Mouse (Mus musculus) CD4-positive naive resting alpha-beta T cell, adult 76 days (primary cell): ENCODE results near the gene Ccs. TPM values are rescaled to one million over a fixed set of nuclear protein-coding genes. Genes with fewer than 3 reads are reported as not detected.

ENCODE experiments used
- total RNA-seq: library from RNA; stranded (reverse); gene quantifications from one replicate; pipeline ENCODE4 v1.2.4, GENCODE M21; 2023

Gene Ccs
- 42.2 TPM for total RNA-seq

GRCm38 (mm10) chr19:4839149-4839548 lies at the start of gene Ccs, which contains the start of gene Ccdc87:
Ccs (minus strand) TSS chr19:4839332.
Ccdc87 (plus strand) TSS chr19:4839366.

GRCm38 (mm10) chr19:4878405-4879323 lies 39.5 kb upstream of the Ccs start, which contains the start of gene Zdhhc24:
Zdhhc24 (plus strand) TSS chr19:4878668.

DNA sequence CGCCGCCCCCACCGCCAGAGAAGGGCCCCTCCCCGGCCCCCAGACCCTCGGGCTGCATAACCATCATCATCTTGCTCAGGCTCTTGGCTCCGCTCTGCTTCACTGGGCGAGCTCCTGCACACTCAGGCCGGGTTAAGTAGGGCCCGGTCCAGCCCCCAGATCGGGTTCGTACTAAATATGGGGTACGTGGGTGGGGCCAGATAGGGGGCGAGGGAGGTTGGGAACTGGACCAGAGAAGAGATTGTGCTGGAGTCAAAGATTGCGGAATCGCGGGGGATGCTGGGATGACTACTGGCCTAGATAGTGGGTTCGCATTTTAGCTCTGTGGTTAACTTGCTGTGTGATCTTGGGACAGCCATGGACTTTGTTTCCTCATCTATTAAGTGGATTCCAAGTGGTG lies 38.7 kb upstream of the Ccs start, which contains the start of gene Actn3:
Actn3 (minus strand) TSS at position 125 of the 400 bp plus-strand sequence.

GRCm38 (mm10) chr19:4854552-4855469 lies 15.7 kb upstream of the Ccs start, which contains the start of gene Ctsf:
Ctsf (plus strand) TSS chr19:4855130.

GRCm38 (mm10) chr19:4811063-4811908 lies 27.8 kb downstream of the Ccs start, which contains the start of the genes Gm21992 and Rbm14:
Gm21992 (minus strand) TSS chr19:4811612.
Rbm14 (minus strand) TSS chr19:4811634.

GRCm38 (mm10) chr19:4793831-4794422 lies 45.2 kb downstream of the Ccs start, which contains the start of gene Rbm4:
Rbm4 (minus strand) TSS chr19:4793901.

Other genes with a start within 250 kb of the Ccs start
- gene Lrfn4, start 223.7 kb downstream of the Ccs start, total RNA-seq = 0.50 TPM
- 43.7 TPM for gene Rce1, start 213.7 kb downstream of the Ccs start, total RNA-seq
- not detected for gene Gm960, start 140.7 kb downstream of the Ccs start, total RNA-seq
- not detected for gene Sptbn2, start 128.2 kb downstream of the Ccs start, total RNA-seq
- 27.9 TPM for gene Rbm4b, start 82.8 kb downstream of the Ccs start, total RNA-seq
- 81.1 TPM for gene Rbm4, start 45.4 kb downstream of the Ccs start, total RNA-seq
- 26.8 TPM for gene Gm21992, start 27.7 kb downstream of the Ccs start, total RNA-seq
- gene Rbm14, start 27.7 kb downstream of the Ccs start, total RNA-seq = 92.3 TPM
- not detected for gene Ccdc87, start within 50 bp of the Ccs start, total RNA-seq
- 11.4 TPM for gene Ctsf, start 15.8 kb upstream of the Ccs start, total RNA-seq
- not detected for gene Actn3, start 38.6 kb upstream of the Ccs start, total RNA-seq
- 4.9 TPM for gene Zdhhc24, start 39.3 kb upstream of the Ccs start, total RNA-seq
- gene Bbs1, start 67.3 kb upstream of the Ccs start, total RNA-seq = 2.5 TPM
- 57.1 TPM for gene Dpp3, start 89.0 kb upstream of the Ccs start, total RNA-seq
- 1.9 TPM for gene Peli3, start 103.8 kb upstream of the Ccs start, total RNA-seq
- 31.1 TPM for gene Mrpl11, start 122.8 kb upstream of the Ccs start, total RNA-seq
- gene Npas4, start 151.0 kb upstream of the Ccs start, total RNA-seq = 0.29 TPM
- gene Slc29a2, start 184.5 kb upstream of the Ccs start, total RNA-seq = 2.2 TPM
- gene B4gat1, start 199.5 kb upstream of the Ccs start, total RNA-seq = 4.0 TPM
- 0.79 TPM for gene AC124502.3, start 199.6 kb upstream of the Ccs start, total RNA-seq
- 63.2 TPM for gene Brms1, start 202.0 kb upstream of the Ccs start, total RNA-seq
- 3.2 TPM for gene Rin1, start 211.1 kb upstream of the Ccs start, total RNA-seq
- gene Cd248, start 228.7 kb upstream of the Ccs start, total RNA-seq = not detected
- gene Tmem151a, start 246.2 kb upstream of the Ccs start, total RNA-seq = not detected
- gene Yif1a, start 249.2 kb upstream of the Ccs start, total RNA-seq = 19.2 TPM